Mouse (Mus musculus) mesoderm, embryonic 11.5 days (tissue): ENCODE measurements around the gene Cbx4.
"Not testable (repeated sequence)": the region's sequence is repeated elsewhere in the genome, so short reads cannot be mapped to it uniquely, and the experiment has no call there.

Experiments used
- DNase-seq: peaks from one replicate; pipeline ENCODE4 v3.0.0-alpha.2; 2012; ENCODE audit warnings: low read depth, low spot score

Cbx4 gene

GRCm38 (mm10) chr11:119111345-119111744, 25.3 kb upstream of the Cbx4 start:
- DNase-seq: no peak

DNA sequence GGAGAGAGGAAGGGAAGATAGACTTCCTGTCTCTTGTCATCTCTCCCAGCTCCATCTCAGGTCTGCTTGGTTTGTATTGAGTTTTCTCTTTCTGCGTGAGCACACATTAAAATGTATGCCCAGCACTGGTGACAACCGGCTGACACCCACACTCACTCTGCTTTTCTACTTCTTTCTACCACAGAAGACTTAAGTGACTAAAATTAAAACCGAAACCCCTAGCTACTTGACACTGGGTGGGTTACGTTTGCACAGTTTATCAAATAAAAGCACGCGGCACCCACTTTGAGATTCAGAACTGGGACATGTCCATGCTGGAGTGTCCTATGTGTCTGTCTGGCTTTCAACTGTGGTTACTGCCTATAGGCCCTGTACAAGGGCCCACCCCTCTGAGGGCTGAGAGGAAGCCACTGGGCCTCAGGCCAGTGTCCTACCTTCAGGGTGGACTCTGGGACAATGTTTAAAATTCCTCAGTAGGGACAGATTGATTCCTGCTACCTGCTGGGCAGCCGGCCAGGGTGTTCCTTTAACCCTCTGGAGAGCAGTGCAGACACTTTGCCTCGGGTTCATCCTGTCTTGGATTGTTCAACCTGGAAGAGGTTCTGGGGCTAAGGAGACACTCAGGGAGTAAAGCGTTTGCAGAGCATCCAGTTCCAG, 23.5 kb upstream of the Cbx4 start:
- DNase-seq: no peak

DNA sequence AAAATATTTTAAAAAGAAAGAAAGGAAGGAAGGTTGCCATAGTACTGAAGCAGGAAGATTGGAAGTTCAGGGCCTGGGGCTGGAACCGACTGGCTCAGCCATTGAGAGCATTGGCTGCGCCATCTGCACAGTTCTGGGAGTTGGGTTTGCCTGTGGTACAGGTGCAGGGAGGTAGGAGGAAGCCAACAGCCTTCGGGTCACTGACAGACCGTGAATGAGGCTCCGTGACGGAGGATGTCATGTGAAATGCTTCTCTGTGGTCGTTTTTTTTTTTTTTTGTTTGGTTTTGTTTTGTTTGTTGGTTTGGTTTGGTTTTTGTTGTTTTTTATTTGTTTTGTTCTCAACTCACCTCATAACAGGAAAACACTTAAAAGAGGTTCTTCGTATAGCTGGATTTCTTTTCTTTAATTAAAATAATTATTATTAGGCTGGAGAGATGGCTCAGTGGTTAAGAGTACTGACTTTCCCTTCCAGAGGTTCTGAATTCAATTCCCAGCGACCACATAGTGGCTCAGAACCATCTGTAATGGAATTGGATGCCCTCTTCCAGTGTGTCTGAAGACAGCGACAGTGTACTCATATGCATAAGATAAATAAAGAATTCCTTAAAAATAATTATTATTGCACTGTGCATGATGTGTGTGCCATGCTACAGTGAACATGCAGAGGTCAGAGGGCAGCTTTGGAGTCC, 22.7 kb upstream of the Cbx4 start:
- no peak for DNase-seq

GRCm38 (mm10) chr11:119106289-119106688, 20.3 kb upstream of the Cbx4 start:
- no peak for DNase-seq

GRCm38 (mm10) chr11:119105748-119106147, 19.7 kb upstream of the Cbx4 start:
- no peak for DNase-seq

DNA sequence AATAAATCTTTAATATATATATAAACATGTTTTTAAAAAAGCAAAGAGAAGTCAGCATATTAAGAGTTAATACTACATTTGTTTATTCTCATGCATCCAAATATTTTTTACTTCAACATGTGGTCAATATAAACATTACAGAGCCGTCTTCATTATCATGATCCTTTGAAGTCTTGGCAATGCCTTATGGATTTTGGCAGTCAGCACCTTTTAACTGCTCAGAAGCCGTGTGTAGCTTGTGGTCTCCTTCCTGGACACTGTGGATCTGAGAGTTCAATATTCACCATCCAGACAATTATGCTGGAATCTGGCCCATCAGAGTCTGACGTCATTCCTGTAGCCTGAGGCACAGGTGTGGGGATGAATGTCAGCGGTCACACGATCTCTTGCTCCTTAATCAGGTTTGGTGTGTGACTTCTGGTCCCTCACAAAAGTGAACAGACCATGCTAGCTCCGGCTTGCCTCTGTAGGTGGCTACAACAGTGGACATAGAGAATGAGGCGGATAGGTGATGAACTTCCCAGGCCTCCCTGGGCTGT, 19.1 kb upstream of the Cbx4 start:
- no peak for DNase-seq

- no peak for DNase-seq
These were observed 18.0 kb upstream of the Cbx4 start for GRCm38 (mm10) chr11:119103991-119104390.

DNA sequence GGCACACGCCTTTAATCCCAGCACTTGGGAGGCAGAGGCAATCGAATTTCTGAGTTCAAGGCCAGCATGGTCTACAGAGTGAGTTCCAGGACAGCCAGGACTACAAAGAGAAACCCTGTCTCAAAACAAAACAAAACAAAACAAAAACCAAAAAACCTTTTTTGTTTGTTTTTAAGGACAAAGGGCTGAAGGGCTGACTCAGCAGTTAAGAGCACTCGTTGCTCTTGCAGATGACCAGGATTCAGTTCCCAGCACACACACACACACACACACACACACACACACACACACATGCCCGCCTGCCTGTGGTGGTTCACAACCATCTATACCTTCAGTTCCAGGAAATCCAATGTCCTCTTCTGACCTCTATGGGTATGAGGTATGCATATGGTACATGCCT, 14.3 kb upstream of the Cbx4 start:
- not testable (repeated sequence) for DNase-seq

DNA sequence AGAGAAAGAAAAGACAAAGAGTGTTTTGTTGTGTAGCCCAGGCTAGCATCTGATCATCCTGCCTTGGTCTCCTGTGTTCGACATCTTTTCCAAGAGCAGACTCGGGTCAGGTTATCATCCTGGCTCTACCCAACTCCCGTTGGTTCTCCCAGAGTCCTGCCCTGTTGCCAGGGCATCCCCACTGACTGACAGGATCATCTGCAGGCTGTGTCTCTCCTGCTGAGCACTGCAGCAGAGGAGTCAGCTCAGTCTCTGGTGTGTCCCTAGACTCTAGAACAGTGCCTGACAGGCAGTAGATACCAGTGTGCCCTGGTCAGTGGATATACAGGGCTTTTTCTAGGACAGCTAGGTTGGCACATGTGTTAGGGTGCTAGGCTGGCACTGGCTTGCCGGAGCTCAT, 12.2 kb upstream of the Cbx4 start:
- DNase-seq: no peak

DNA sequence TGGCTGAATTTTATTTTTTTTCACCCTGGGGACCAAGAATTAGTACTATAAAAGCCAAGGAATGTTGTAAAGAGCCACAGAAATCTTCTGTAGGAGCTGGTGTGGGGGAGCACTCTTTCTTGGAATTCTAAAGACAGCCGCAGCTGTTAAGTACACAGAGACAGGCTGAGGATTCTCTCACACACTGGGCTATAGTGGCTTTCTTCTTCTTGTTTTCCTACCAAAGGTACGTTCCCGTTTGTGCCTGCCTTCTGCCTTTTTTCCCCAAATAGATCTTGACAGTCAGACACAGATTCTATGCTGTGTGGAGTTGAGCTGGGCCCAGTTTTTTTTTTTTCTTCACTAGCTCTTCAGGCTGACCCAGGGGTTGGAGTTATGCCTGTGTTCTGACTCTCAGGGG, 9.4 kb upstream of the Cbx4 start:
- no peak for DNase-seq

DNA sequence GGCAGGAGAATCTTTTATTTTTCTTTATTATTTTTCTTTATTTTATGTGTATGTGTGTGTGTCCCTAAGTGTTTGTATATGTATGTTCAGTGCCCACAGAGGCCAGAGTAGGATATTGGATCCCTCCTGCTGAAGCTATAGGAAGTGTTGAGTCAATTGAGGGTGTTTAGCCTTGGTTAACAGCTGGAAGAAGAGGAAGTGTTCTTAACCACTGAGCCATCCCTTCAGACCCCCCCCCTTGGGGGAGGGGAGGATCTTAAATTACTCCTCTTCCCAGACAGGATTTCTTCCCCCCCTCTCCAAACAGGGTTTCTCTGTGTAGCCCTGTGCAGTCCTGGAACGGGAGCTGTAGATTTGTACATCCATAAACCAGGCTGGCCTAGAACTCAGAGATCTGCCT, 7.3 kb upstream of the Cbx4 start:
- DNase-seq: no peak

DNA sequence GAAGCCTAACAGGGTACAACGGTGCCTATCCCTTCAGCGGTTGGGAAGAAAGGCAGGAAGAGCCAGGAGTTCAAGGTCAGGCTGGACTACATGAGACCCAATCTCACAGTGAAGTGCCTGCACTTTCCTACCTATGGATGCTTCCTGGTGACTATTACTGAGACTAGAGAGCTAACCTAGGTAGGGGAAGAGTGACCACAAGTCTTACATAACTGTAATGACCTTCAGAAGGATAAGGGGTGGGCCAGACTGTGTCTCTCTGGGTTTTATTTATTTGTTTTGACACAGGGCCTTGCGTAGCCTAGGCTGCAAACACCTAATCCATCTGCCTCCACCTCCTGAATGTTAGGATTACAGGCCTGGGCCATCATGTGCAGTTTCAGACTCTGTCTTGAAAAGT, 6.3 kb upstream of the Cbx4 start:
- DNase-seq: no peak

DNA sequence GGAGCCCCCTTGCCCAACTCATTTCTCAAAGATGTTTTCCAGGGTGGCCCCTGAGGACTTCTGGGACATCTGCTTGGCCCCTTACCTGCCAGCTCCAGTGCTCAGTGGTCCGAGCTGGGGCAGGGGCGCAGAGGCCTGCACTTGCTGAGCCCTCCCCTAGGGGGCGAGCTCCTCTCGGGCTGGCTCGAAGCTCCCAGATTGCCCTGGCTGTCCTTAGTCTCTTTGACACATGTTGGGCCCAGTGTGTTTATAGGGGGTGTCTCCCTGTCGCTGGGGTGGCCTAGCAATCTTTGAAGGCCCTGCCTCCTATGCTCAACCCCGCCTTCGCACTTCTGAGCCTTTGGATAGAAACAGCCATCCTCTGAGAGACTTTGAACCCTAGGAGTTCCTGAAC, 5.6 kb upstream of the Cbx4 start:
- DNase-seq: peak; percentile 74

- peak; percentile 66 for DNase-seq
These were observed 5.1 kb upstream of the Cbx4 start for GRCm38 (mm10) chr11:119090961-119091597.

- DNase-seq: no peak
These were observed 4.3 kb upstream of the Cbx4 start for GRCm38 (mm10) chr11:119090076-119090960.

DNA sequence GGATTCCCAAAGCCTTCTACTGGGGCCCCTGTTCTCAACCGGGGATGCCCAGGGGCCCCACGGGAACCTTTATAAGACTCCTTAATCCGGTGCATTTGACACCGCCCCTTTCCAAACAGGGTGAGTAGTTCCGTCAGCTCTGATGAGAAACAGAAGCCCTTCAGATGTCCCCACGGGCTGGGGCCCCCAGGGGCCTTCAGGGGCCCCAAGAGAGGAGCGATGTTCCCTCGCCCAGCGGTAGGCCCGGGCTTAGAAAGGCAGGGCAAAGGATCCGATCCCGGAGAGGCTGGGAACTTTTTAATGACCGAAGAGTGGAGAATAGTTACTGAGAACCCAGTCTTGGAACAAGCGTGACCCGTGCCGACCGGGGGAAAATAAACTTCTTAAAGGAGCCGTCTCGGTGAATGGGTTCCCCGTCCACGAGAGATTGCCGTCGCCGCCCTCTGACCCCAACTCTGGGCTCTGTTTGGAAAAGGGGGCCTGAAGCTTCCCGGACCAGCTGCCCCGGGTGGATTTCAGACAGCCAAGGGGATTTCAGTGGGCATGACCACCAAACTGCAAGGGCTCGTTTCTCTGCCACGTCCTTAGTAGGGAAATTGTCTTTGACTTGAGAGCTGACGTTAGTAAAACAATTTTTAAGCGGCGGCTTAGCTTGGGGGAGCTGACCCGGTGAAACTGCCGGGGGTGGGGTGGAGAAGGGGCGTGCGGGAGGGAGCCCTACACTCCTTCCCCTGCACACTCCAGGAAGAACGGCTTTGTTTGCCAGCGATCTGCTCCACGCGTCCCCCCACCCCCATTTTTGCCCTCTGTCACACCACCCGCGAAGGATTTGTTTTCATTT, 3.4 kb upstream of the Cbx4 start:
- no peak for DNase-seq

DNA sequence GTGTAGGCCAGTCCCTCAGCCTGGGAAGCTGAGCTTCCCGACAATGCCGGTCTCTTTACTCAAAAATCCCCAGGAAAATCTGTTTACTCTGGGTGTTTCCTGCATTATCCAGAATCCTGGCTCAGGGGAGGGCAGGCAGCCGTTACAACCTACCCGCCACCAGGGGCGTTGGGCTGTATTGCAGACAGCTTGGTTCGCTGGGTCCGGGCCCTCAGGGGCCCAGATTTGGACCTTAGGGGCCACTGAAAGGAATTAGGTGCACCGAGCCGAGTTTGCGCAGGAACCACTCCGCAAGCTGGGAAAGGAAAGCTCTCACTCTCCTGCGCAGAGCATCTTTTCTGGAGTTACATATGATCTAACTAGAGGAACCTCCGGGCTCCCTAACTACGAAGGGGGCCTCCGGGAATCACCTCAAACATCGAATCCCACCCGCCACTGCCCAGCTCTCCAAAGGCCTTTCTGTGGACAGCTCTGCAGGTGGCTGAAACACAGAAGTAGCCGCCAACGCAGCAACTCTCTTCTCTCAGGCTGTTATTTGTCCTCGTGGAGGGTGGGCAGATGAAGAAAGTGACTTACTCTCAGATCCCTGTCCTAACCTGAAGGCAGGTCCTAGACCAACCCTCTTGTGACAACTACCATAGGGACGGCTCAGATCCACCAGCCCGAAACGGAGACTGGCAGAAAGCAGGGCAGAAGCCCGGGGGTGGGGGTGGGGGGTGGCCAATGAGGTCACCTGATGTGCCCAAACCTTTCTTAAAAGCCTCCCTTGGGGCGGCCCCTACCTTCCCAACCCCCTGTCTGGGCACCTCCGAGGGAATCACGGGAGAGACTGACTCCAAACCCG, 2.6 kb upstream of the Cbx4 start:
- DNase-seq: no peak

DNA sequence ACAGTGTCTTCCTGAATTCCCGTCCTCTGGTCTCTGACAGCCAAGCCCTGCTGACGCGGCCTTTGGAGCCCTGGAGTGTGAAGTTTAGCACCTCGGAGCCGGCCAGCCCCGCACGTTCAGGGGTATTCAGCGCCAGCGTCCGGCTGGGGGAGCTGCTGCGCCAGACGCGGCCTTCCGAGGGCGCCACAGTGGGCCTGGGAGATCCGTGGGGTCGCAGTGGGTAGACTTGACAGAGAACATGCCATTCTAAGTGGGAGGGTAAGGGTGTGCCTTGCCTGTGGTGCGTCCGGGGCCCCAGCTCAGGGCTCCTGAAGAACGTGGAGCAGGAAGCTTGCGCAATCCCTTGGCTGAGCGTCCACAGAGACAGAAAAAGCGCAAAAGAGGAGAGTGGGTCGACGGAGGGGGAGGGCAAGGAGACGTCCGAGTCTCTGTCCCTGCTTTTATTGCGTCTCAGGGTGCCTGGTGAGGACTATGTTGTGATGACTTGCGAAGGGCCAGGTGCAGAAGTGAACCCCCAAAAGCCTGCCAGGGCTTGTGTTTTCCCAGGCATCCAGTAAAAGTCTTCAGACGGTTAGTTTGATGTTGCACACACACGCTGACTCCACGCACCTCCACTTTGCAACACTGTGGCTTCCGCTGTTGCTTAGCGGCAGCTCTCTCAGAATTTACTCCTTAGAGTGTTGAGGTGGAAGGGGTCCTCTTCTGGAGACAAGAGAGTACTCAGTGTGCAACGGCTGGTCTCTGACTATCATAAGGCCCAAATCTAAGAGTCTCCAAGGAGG, 1.5 kb upstream of the Cbx4 start:
- DNase-seq: no peak
